In genomic region chr15:84430482-84430881, GRCm38 (mm10) we compare ENCODE assay signal across 16 mouse cellular contexts. TPM values are rescaled to one million over a fixed set of nuclear protein-coding genes. Genes with fewer than 3 reads are reported as not detected.
DNase-seq lines count a peak whose midpoint lies in the region; ATAC-seq lines count a peak whose summit lies in the region.
"Had no signal": no experiment of that assay in that cellular context is flagged by ENCODE, and none has a peak within 500 bp of the region (broad histone marks: within the 10 kb centered on the region; RNA-seq: fewer than 3 reads in every experiment).

No protein-coding gene starts in this region.

- 86% methylated on average over 5 of the region's 5 CpGs for WGBS in hindbrain, embryonic 10.5 days
- 77% methylated on average over 5 of the region's 5 CpGs for WGBS in hindbrain, embryonic 16.5 days
- WGBS in heart, embryonic 14.5 days: 45% methylated on average over 5 of the region's 5 CpGs

- peaks cover 49% of the 10 kb centered on the region for H3K4me1 ChIP-seq in hindbrain, embryonic 10.5 days (replicated peaks)
- peaks cover 8% of the 10 kb centered on the region; the same call in 1 of the 2 replicates for H3K4me1 ChIP-seq in hindbrain, embryonic 16.5 days (ENCODE audit: control insufficient read depth, insufficient read depth, low read depth, low read length)
- H3K4me1 ChIP-seq in heart, embryonic 14.5 days (ENCODE audit: control insufficient read depth in 2 of 2, insufficient read depth in 2 of 2, low read length in 2 of 2): peaks cover 0 to 2% of the 10 kb centered on the region in 2 experiments; a peak in 1 of 4 replicates

- ATAC-seq in hindbrain, embryonic 16.5 days: no peak
- ATAC-seq in heart, embryonic 14.5 days (ENCODE audit: insufficient number of reproducible peaks, insufficient read depth, low FRiP score, low read depth): peak; percentile 49; the same call in 1 of the 2 replicates
- peak; percentile 89 for ATAC-seq in megakaryocyte-erythroid progenitor cell, adult 5-6 weeks (replicated peaks; ENCODE audit: low FRiP score, low TSS enrichment, poor library complexity, severe bottlenecking)

- H3K9ac ChIP-seq in hindbrain, embryonic 16.5 days (ENCODE audit: low read depth, low read length): no peak overlapping the region; the same call in 1 of the 2 replicates
- H3K9ac ChIP-seq in heart, embryonic 14.5 days (ENCODE audit: low read length): no peak overlapping the region
- H3K9ac ChIP-seq: embryonic facial prominence, embryonic 13.5 days; neural tube, embryonic 15.5 days had no signal

- DNase-seq in hindbrain, embryonic 10.5 days (ENCODE audit: low spot score): no peak
- DNase-seq in ovary, postnatal 36 days (ENCODE audit: low spot score): peak; percentile 21
- DNase-seq in ovary, postnatal 10 days (ENCODE audit: low spot score): no peak
- no peak for DNase-seq in left cerebral cortex, adult 18-20 months (ENCODE audit: low spot score in 2 of 2)
- DNase-seq in right cerebral cortex, postnatal 10 days (ENCODE audit: low spot score in 2 of 2): no peak
- DNase-seq: cerebellum, adult 11 months; lung, postnatal 10 days; thymus, postnatal 36 days had no signal

- H3K4me3 ChIP-seq in hindbrain, embryonic 10.5 days: no peak overlapping the region
- H3K4me3 ChIP-seq in hindbrain, embryonic 16.5 days (ENCODE audit: low read length): no peak overlapping the region
- H3K4me3 ChIP-seq in heart, embryonic 14.5 days (ENCODE audit: control insufficient read depth in 1 of 2, insufficient read depth in 1 of 2, low read depth in 1 of 2, low read length in 2 of 2): no peak overlapping the region
- H3K4me3 ChIP-seq: embryonic facial prominence, embryonic 13.5 days; neural tube, embryonic 15.5 days had no signal

- no peaks in the 10 kb centered on the region for H3K9me3 ChIP-seq in hindbrain, embryonic 10.5 days
- H3K9me3 ChIP-seq in hindbrain, embryonic 16.5 days (ENCODE audit: control insufficient read depth, low read length): no peaks in the 10 kb centered on the region
- H3K9me3 ChIP-seq in heart, embryonic 14.5 days (ENCODE audit: control insufficient read depth, low read length): no peaks in the 10 kb centered on the region
- H3K9me3 ChIP-seq: embryonic facial prominence, embryonic 13.5 days; neural tube, embryonic 15.5 days had no signal

- H3K27ac ChIP-seq in hindbrain, embryonic 10.5 days: peak overlapping the region; percentile 37; the same call in 1 of the 2 replicates
- no peak overlapping the region for H3K27ac ChIP-seq in hindbrain, embryonic 16.5 days (ENCODE audit: low read depth, low read length)
- H3K27ac ChIP-seq in heart, embryonic 14.5 days (replicated peaks in 1 of 2; ENCODE audit: control insufficient read depth in 1 of 2, insufficient read depth in 1 of 2, low read depth in 2 of 2, low read length in 2 of 2): no peak overlapping the region
- H3K27ac ChIP-seq: embryonic facial prominence, embryonic 13.5 days; neural tube, embryonic 15.5 days had no signal

- peaks cover 4% of the 10 kb centered on the region; the same call in 1 of the 2 replicates for H3K27me3 ChIP-seq in hindbrain, embryonic 10.5 days (ENCODE audit: insufficient read depth, poor library complexity, severe bottlenecking)
- no peaks in the 10 kb centered on the region for H3K27me3 ChIP-seq in hindbrain, embryonic 16.5 days (replicated peaks; ENCODE audit: control insufficient read depth, insufficient read depth, low read length)
- 0 out of 2 replicates have a peak, but pooled peaks cover 3% of the 10 kb centered on the region for H3K27me3 ChIP-seq in heart, embryonic 14.5 days (ENCODE audit: control insufficient read depth, insufficient read depth, low read length)
- H3K27me3 ChIP-seq: embryonic facial prominence, embryonic 13.5 days; neural tube, embryonic 15.5 days had no signal

- no peaks in the 10 kb centered on the region for H3K36me3 ChIP-seq in hindbrain, embryonic 10.5 days
- H3K36me3 ChIP-seq in hindbrain, embryonic 16.5 days (ENCODE audit: control insufficient read depth, insufficient read depth, low read length): no peaks in the 10 kb centered on the region
- H3K36me3 ChIP-seq in heart, embryonic 14.5 days (ENCODE audit: control insufficient read depth, insufficient read depth, low read length): no peaks in the 10 kb centered on the region
- H3K36me3 ChIP-seq: embryonic facial prominence, embryonic 13.5 days; neural tube, embryonic 15.5 days had no signal

- no peak overlapping the region for H3K4me2 ChIP-seq in hindbrain, embryonic 16.5 days (ENCODE audit: low read length)
- no peak overlapping the region for H3K4me2 ChIP-seq in heart, embryonic 14.5 days (ENCODE audit: low read length)
- H3K4me2 ChIP-seq: embryonic facial prominence, embryonic 13.5 days; midbrain, embryonic 11.5 days; neural tube, embryonic 15.5 days had no signal

RNA-seq across cellular contexts. Expression of gene Shisal1, which starts 16.4 kb away (rescaled TPM):
- polyA plus RNA-seq in hindbrain, embryonic 10.5 days (2016; fragmentation: Nextera tagmentation; extraction: Ambion mirVana): 4.0 and 5.2 TPM in 2 replicates
- polyA plus RNA-seq in hindbrain, embryonic 16.5 days (2015; fragmentation: Nextera tagmentation; extraction: Ambion mirVana): 8.6 and 12.3 TPM in 2 replicates
- polyA plus RNA-seq in heart, embryonic 14.5 days (2014; fragmentation: Nextera tagmentation; extraction: Ambion mirVana): 0.61 and 0.91 TPM in 2 replicates
- not detected in 2 replicates for total RNA-seq in megakaryocyte-erythroid progenitor cell, adult 5-6 weeks (2014; fragmentation: Nextera tagmentation)
- total RNA-seq in megakaryocyte-erythroid progenitor cell, adult 5-6 weeks (2017): not detected in 2 replicates
- total RNA-seq in left cerebral cortex, adult 18-20 months (2021): 10 to 100 TPM; 41.6 to 49.5 TPM
- total RNA-seq: common myeloid progenitor, adult 5-6 weeks; granulocyte monocyte progenitor cell, adult 5-6 weeks had no signal
